In the genomic region with DNA sequence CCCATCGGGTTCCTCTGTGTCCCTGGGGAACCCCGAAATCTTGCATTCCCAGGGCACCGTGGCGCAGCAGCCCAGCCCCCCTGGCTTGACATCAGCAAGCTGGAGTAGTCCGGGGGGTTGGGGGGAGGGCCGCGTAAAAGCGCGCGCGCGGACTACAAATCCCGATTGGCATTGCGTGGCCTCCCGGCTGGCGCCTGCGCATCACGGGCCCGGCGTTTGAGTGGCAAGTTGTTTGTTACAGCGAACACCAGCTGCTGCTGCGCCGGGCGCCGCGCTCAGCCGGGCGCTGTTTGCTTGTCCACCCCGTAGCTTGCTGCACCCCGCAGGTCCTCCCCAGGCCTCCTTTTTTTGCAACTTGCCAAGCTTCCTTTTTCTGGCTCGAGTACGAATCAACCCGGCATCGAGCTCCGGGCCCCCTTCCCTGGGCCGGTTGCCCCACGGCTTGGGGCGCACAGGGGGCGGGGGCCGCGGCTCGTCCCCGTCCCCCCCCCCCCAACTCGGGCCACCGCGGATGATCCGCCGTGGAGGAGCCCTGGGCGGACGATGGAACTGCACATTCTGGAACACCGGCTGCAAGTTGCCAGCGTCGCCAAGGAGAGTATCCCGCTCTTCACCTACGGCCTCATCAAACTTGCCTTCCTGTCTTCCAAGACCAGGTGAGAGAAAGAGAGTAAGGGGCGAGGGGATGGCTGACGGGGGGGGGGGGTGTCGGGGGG, we compare ENCODE assay signal across 8 mouse cellular contexts. TPM values are rescaled to one million over a fixed set of nuclear protein-coding genes. Genes with fewer than 3 reads are reported as not detected.
DNase-seq lines count a peak whose midpoint lies in the region; ATAC-seq lines count a peak whose summit lies in the region.

TSS of gene Castor2 (plus strand) at position 216 of the 716 bp plus-strand sequence.

- peak within 1 kb of the TSS; percentile 80 for H3K9ac ChIP-seq in hindbrain, embryonic 15.5 days

- H3K27ac ChIP-seq in hindbrain, embryonic 15.5 days (replicated peaks), result peak within 1 kb of the TSS; percentile 92

- 0 out of 2 replicates have a peak, but pooled peaks cover 4% of the 10 kb centered on the region for H3K36me3 ChIP-seq in hindbrain, embryonic 15.5 days

- peak within 1 kb of the TSS; percentile 89 for H3K4me3 ChIP-seq in hindbrain, embryonic 15.5 days

- peak; percentile 91 for ATAC-seq in hindbrain, embryonic 15.5 days (ENCODE audit: low FRiP score, low read depth)

- H3K4me2 ChIP-seq in hindbrain, embryonic 15.5 days, result peak within 1 kb of the TSS; percentile 92

- DNase-seq in R1 (ENCODE audit: low read depth, low spot score), result peak; percentile 95
- peak; percentile 96 to 97 for DNase-seq in cerebellum, postnatal 14 days
- peak; percentile 95 for DNase-seq in gastrocnemius, adult 18-20 months (ENCODE audit: low spot score)
- peak; percentile 94 to 95 for DNase-seq in layer of hippocampus, postnatal 36 days
- DNase-seq in lung, postnatal 25 days (ENCODE audit: low spot score), result peak; percentile 93
- DNase-seq in retina, adult 2 months (ENCODE audit: low read depth, low spot score), result peak; percentile 85
- peak; percentile 92 for DNase-seq in thymus, postnatal 25 days

- no peaks in the 10 kb centered on the region for H3K27me3 ChIP-seq in hindbrain, embryonic 15.5 days

- WGBS in hindbrain, embryonic 15.5 days, result under 1% methylated on average over 50 of the region's 58 CpGs

- peaks cover 39% of the 10 kb centered on the region for H3K4me1 ChIP-seq in hindbrain, embryonic 15.5 days (replicated peaks)

- H3K9me3 ChIP-seq in hindbrain, embryonic 15.5 days, result no peaks in the 10 kb centered on the region

RNA-seq across cellular contexts. Expression of gene Castor2, which starts in this region (rescaled TPM):
- 10 to 100 TPM; 42.9 to 67.4 TPM for total RNA-seq in gastrocnemius, adult 18-20 months (2021)
- polyA plus RNA-seq in hindbrain, embryonic 15.5 days (2015; fragmentation: Nextera tagmentation; extraction: Ambion mirVana), result 26.6 and 27.5 TPM in 2 replicates
- 10 to 100 TPM; 71.5 to 79.3 TPM for total RNA-seq in layer of hippocampus, postnatal 36 days (2021)

Comparison
In these comparisons a context has a peak if more than half of its experiments do, and no peak if none do; other contexts are left out.
1. Peak in every context shown above with its lines: DNase-seq, ATAC-seq, H3K4me3 ChIP-seq and H3K27ac ChIP-seq.